Mouse (Mus musculus): ENCODE data around the gene Limch1.

The Limch1 gene

DNA sequence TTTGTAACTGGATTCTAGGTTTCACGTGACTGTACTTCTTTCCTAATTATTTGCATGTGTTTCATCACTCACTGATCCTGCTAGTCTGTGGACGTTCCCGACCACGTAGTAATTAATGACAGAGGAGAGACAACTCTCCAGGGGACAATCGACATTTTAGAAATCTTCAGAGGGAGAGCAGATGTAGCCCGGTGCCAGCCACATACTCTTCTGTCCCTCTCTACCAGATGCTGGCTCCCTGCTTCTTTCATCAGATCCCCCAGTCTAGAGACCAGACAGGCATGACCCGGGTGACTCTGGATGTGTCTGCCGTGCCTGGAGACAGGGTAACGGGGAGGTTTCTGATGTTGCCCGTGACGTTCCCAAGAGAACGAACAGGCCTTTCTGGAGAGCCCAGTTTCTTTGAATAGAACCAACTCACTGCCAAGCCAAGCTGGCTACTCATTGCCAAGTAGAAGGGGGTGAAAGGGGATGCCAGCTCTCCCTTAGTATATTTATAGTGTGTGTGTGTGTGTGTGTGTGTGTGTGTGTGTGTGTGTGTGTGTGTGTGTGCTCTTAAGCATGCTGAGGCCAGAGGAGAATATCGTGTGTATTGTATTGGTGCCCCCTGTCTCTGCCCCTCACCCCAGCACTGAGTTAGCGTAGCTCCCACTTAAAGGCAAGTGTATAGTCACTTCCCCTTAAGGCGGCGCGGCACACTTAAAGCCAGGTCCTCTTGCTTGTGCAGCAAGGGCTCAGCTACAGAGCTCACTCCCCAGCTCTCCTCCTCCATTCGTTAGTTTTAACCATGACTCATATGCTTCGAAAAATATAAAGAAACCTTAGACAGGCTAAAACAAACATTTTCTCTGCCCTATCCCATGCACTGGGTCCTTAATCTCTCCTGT is 233.9 kb downstream of the Limch1 start:
- no peak for DNase-seq (ENCODE audit: low spot score in 2 of 2)

DNA sequence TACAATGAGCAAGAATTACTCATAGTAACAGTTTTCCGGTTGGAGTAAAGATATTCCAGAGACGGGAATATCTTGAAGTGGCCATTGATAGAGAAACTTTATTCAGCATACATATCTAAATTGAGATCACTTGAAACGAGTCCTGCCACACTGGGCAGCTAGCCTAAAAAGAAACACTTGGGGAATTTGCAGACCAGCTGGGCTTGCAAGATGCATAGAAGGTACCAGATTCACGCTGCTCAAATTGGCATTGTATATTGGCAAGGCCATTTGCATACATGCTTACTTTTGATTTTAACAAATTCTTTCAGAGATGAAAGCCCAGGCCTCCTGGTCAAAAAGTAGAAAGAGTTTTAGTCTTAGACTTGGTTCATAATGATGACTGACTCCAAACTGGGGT is 235.2 kb downstream of the Limch1 start:
- no peak for DNase-seq (ENCODE audit: low spot score in 2 of 2)

DNA sequence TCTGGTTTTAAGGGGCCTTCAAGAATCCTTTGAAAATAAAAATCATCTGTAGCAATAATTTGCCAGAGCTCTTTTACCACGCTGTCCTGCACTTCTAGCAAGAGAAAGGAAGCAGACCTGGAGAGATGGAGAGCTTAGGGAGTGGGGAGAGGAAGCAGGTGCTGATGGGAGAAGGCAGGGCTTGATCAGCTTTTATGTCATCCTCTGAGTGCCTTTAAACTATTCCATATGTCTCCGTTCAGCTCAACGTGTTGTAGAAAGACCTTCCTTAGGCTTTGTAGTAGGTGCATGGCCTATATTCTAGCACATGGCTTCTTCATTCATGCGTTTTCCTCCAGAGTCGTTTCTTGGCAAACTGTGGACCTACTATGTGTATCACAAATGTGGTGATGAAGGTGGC is 237.5 kb downstream of the Limch1 start:
- DNase-seq (ENCODE audit: low spot score in 2 of 2): no peak

DNA sequence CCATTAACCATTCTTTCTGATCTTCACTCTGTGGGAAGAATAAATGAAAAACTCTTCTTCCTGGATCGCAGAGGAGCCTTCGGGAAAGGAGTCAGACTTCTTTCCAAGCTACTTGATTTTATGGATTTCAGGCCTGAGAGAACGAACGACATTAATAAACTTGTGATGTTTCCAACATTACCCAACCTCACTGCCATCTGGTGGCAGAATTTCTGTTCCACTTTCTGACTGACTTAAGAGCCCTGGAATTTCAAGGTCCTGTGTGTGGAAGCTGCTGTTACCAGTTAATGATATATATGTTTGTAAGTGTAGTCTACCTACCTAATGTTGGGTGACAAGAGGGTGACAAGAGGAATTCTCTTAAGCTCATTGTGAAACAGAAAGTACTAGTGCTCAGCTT is 243.3 kb downstream of the Limch1 start:
- no peak for DNase-seq (ENCODE audit: low spot score in 2 of 2)

DNA sequence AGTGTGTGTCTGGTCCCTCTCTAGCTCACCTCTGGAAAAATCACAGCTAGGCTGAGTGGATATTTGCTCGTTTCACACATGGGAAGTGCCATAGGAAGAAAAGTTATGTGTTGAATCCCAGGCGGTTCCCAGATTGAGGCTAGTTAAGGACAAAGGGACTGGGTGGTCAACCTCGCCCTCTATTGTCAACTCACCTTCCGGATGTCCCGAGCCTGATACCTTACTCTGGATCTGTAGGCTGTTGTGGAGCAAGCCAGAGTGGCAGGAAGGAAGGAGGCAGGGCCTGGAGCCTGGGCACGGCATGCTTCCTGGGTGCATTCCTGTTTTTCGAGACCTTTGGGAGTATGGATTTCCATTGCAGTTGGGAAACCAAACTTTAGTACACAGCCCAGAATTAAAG is 243.9 kb downstream of the Limch1 start:
- no peak for DNase-seq (ENCODE audit: low spot score in 2 of 2)

GRCm38 (mm10) chr5:66992401-66992800 is 246.8 kb downstream of the Limch1 start:
- no peak for DNase-seq (ENCODE audit: low spot score in 2 of 2)

- DNase-seq (ENCODE audit: low spot score in 2 of 2): no peak
Observed at GRCm38 (mm10) chr5:66993076-66993475, 247.4 kb downstream of the Limch1 start.

- DNase-seq (ENCODE audit: low spot score in 2 of 2): no peak
Observed at GRCm38 (mm10) chr5:66996124-66996523, 250.5 kb downstream of the Limch1 start.

DNA sequence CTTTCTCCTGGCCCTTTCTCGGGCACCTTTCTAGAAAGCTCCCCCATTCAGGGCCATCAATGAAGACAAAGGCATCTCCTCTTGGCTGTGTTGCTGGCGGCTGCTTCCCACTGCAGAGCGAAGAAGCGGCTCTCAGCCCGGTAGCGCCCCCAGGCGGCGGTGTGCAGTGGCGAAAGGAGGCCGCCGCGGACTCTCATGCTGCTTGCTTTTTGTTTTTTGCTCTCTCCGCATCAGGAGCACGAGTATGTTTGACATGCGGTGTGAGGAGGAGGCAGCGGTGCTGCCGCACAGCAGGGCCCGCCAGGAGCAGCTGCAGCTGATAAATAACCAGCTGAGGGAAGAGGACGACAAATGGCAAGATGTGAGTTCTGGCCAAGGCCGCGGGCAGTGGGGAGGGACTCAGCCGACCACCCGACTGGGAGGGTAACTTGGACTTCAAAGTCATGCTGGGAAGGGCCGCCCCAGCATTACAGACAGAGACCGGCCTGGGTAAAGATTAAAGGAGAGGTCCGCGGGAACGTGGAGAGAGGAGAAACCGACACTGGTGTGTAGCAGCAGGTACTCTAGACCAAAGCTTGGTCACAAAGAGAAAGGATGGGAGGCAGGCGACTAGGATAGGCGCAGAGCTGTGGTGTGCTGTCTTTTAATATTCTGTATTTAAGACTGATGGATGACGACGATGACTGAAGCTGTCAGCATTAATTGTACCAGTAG is 251.4 kb downstream of the Limch1 start:
- peak in 1 of 2 experiments; percentile 1 for DNase-seq (ENCODE audit: low spot score in 2 of 2)

DNA sequence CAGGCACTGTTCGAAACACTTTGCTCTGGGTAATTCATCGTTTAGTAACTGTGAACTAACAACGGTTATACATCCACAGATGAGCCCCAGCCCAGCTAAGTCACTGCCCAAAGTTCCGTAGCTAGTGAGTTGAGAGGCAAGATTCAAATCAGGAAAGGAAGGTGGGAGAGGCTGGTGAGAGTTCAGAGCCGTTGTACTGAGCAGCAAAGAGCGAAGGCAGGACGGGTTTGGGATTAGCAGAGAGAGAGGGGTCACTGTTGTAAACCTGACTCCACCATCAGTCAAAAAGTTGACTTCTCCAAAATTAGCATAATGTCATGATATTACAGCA is 251.9 kb downstream of the Limch1 start:
- DNase-seq (ENCODE audit: low spot score in 2 of 2): no peak

DNA sequence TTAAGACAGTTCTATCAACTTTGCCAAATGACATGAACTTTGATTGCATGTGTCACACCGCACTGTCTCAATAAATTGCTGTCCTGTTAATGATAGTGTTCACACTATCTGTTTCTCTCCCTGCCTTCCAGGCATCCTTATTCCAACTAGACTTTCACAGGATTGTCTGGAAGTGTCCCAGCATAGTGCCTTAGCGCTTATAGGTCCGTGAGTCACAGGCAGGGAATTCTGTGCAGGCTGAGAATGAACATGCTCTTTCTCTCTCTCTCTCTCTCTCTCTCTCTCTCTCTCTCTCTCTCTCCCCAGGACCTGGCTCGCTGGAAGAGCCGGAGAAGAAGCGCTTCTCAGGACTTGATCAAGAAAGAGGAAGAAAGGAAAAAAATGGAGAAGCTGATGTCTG is 252.7 kb downstream of the Limch1 start:
- DNase-seq (ENCODE audit: low spot score in 2 of 2): no peak

GRCm38 (mm10) chr5:67002346-67002745 is 256.7 kb downstream of the Limch1 start:
- no peak for DNase-seq (ENCODE audit: low spot score in 2 of 2)

DNA sequence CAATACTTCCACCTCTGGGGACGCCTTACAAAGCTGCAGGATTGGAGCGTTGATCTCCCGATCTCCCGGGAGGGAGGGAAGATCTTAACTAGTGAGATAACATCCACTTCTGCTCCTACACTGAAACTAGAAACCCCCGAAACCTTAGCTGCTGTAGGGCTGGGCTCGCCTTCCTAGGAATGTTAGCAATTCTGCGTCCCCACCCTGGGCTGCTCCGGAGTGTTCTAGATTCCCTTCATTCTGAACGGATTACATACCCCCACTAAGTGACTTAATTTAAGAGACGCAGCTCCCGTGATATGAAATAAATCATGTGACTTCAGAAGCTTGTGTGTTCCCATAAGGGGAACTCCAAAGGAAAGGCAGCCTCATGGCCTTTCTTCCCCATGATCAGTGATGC is 259.0 kb downstream of the Limch1 start:
- DNase-seq (ENCODE audit: low spot score in 2 of 2): no peak

GRCm38 (mm10) chr5:67011043-67011870 is 265.6 kb downstream of the Limch1 start:
- DNase-seq (ENCODE audit: low spot score in 2 of 2): no peak

DNA sequence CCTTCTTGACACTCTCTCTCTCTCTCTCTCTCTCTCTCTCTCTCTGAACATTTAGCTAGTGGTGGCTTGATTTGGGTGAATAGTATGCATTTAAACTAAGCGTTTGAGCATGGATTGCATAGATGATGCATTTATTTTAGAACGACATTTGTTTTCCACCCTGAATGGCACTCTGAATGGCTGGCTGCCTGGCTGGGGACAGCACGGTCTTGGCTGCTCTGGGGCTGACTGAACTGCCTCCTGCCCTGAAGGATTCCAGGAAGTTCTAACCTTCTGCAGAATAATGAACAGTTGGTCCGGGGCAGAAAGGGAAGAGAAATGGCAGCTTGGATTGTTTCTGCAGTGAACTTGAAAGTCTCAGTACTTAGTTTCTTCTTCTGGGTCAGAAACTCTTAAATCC is 266.4 kb downstream of the Limch1 start:
- DNase-seq (ENCODE audit: low spot score in 2 of 2): no peak

DNA sequence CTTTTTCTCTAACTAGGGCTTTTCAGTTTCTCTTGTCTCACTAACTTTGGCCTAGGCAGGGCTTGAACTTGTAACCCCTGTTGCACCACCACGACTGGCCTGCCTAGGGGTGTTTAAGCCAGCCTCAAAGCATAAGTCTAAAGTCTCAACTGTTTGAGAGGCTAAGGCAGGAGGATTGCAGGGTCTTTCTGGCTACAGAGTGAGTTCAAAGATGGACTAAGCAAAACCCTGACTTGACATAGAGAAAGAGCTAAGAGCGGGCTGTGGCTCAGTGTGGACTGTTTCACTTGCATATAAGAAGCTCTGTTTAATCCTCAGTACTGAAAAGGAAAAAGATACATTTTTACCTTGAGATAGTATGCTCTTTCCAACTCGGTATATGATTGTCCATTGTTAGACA is 268.3 kb downstream of the Limch1 start:
- DNase-seq (ENCODE audit: low spot score in 2 of 2): no peak

- DNase-seq (ENCODE audit: low spot score in 2 of 2): peak; percentile 9 to 36
Observed at GRCm38 (mm10) chr5:67016450-67016849, 270.8 kb downstream of the Limch1 start.

DNA sequence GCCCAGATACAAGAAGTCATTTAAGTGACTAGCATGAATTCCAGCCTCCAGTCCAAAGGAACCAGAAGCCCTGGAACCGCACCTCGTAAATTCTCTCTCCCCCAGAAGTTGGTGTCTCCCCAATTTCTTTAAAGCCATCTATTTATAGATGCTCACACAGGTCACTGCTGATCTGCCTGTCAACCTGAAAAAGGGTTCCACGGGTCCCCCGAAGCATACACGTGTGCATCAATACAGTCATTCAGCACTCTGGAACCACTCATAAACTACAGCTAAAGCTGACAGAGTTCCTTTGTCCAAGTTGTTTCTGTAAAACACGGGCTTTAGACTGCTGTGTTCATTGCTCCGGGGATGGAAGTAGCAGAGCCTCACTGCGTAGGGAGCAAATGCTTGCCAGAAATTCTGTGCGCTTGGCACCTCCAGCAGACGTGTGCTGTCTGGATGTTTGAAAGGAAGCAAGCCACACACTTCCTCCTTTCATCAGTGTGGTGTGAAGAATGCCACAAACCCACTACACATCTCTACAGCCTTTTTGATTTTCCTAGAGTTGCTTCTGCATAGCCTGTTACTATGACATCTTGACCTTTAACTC is 278.9 kb downstream of the Limch1 start:
- DNase-seq (ENCODE audit: low spot score in 2 of 2): no peak

DNA sequence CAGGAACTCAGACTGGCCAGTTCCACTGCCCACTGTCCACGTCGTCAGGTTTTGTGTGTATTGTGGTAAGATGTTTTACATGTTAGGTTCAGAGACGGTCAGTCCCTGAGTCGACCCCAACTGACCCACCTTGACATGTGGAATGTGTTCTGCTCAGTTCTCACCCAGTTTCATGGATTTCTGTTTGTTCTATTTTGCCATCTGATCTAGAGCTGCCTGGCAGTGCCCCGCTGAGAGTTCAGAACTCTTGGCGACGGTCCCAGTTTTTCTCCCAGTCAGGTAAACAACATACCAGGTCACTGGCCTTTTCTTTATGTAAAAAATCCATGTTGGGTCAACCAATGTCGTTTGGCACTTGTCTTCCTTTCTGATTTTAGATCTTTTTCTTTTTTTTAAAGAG is 279.5 kb downstream of the Limch1 start:
- DNase-seq (ENCODE audit: low spot score in 2 of 2): no peak

- DNase-seq (ENCODE audit: low spot score in 2 of 2): no peak
Observed at GRCm38 (mm10) chr5:67025581-67025980, 280.0 kb downstream of the Limch1 start.

DNA sequence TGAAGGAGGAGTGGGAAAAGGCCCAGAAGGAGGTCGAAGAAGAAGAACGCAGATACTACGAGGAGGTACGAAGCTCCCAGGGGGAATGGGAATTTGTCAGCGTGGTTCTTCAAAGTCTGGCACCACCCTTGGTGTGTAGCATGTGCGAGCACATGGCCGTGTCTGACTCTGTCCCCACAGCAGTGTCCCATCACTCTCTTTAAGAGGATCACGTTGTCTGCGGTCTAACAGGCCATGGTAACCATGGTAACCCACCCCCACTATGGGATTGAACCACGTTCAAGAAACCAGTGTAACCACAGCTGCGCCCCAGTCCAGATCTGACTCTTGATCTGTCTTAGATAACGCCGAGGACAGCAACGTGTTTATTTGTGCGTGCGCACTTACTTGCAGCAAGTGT is 283.2 kb downstream of the Limch1 start:
- DNase-seq (ENCODE audit: low spot score in 2 of 2): no peak

GRCm38 (mm10) chr5:67029946-67030345 is 284.3 kb downstream of the Limch1 start:
- DNase-seq (ENCODE audit: low spot score in 2 of 2): no peak

Data from natural killer cell, adult 2 months (primary cell).